24 mouse cellular contexts compared by ENCODE assay signal in genomic region chr9:43334476-43334875, GRCm38 (mm10). TPM values are rescaled to one million over a fixed set of nuclear protein-coding genes. Genes with fewer than 3 reads are reported as not detected.
A peak's percentile ranks its signal among the peaks of the same experiment; 100 is the strongest.
DNase-seq lines count a peak whose midpoint lies in the region; ATAC-seq and TF ChIP-seq lines count a peak whose summit lies in the region.
"Had no signal": no experiment of that assay in that cellular context is flagged by ENCODE, and none has a peak within 500 bp of the region (broad histone marks: within the 10 kb centered on the region; RNA-seq: fewer than 3 reads in every experiment).

No protein-coding gene starts in this region.

- 37% methylated on average over 8 of the region's 8 CpGs for WGBS in forebrain, postnatal 0 days
- WGBS in forebrain, embryonic 15.5 days: 63% methylated on average over 8 of the region's 8 CpGs

- H3K9ac ChIP-seq in forebrain, postnatal 0 days: no peak overlapping the region
- no peak overlapping the region for H3K9ac ChIP-seq in forebrain, embryonic 15.5 days (replicated peaks)
- H3K9ac ChIP-seq: embryonic facial prominence, embryonic 12.5 days; embryonic facial prominence, embryonic 15.5 days; forebrain, embryonic 12.5 days; heart, embryonic 12.5 days; heart, embryonic 15.5 days; hindbrain, embryonic 14.5 days had no signal

- no peak for TF ChIP-seq CTCF in forebrain, postnatal 0 days (IDR thresholded peaks at IDR 0.05; ENCODE audit: low read depth)

- H3K9me3 ChIP-seq in forebrain, postnatal 0 days (ENCODE audit: low read length): no peaks in the 10 kb centered on the region
- H3K9me3 ChIP-seq in forebrain, embryonic 15.5 days: no peaks in the 10 kb centered on the region
- H3K9me3 ChIP-seq: embryonic facial prominence, embryonic 12.5 days; embryonic facial prominence, embryonic 15.5 days; forebrain, embryonic 12.5 days; heart, embryonic 12.5 days; heart, embryonic 15.5 days; hindbrain, embryonic 10.5 days had no signal

- no peaks in the 10 kb centered on the region for H3K36me3 ChIP-seq in forebrain, postnatal 0 days (ENCODE audit: insufficient read depth)
- H3K36me3 ChIP-seq in forebrain, embryonic 15.5 days: no peaks in the 10 kb centered on the region
- H3K36me3 ChIP-seq: embryonic facial prominence, embryonic 12.5 days; embryonic facial prominence, embryonic 15.5 days; forebrain, embryonic 12.5 days; heart, embryonic 12.5 days; heart, embryonic 15.5 days; hindbrain, embryonic 10.5 days had no signal

- no peak overlapping the region for H3K4me3 ChIP-seq in forebrain, postnatal 0 days (ENCODE audit: low read depth, low read length)
- H3K4me3 ChIP-seq in forebrain, embryonic 15.5 days: no peak overlapping the region
- H3K4me3 ChIP-seq: embryonic facial prominence, embryonic 12.5 days; embryonic facial prominence, embryonic 15.5 days; forebrain, embryonic 12.5 days; heart, embryonic 12.5 days; heart, embryonic 15.5 days; hindbrain, embryonic 10.5 days had no signal

- H3K4me2 ChIP-seq in forebrain, postnatal 0 days (ENCODE audit: low read depth): no peak overlapping the region
- no peak overlapping the region for H3K4me2 ChIP-seq in forebrain, embryonic 15.5 days (replicated peaks)
- H3K4me2 ChIP-seq: embryonic facial prominence, embryonic 12.5 days; embryonic facial prominence, embryonic 15.5 days; forebrain, embryonic 12.5 days; heart, embryonic 12.5 days; heart, embryonic 15.5 days; hindbrain, embryonic 14.5 days had no signal

- no peak overlapping the region for H3K27ac ChIP-seq in forebrain, postnatal 0 days (ENCODE audit: low read depth, low read length)
- H3K27ac ChIP-seq in forebrain, embryonic 15.5 days (replicated peaks): no peak overlapping the region
- H3K27ac ChIP-seq: embryonic facial prominence, embryonic 12.5 days; embryonic facial prominence, embryonic 15.5 days; forebrain, embryonic 12.5 days; heart, embryonic 15.5 days; hindbrain, embryonic 14.5 days had no signal

- ATAC-seq in forebrain, postnatal 0 days: no peak
- no peak for ATAC-seq in forebrain, embryonic 15.5 days (replicated peaks)
- ATAC-seq: activated CD4-positive, CD25-positive, alpha-beta regulatory T cell, adult 4 months; intestine, postnatal 0 days had no signal

- no peaks in the 10 kb centered on the region for H3K27me3 ChIP-seq in forebrain, postnatal 0 days (ENCODE audit: insufficient read depth, low read length)
- no peaks in the 10 kb centered on the region for H3K27me3 ChIP-seq in forebrain, embryonic 15.5 days
- H3K27me3 ChIP-seq: embryonic facial prominence, embryonic 15.5 days had no signal

- peak; percentile 13 for DNase-seq in cerebellum, adult 9-11 months
- no peak for DNase-seq in cerebellum, postnatal 4 days (ENCODE audit: low spot score in 2 of 2)
- DNase-seq in forebrain, postnatal 0 days: peak; percentile 16
- peak; percentile 44 for DNase-seq in layer of hippocampus, postnatal 10 days (ENCODE audit: low spot score in 2 of 2)
- DNase-seq in layer of hippocampus, postnatal 25 days (ENCODE audit: extremely low spot score in 1 of 2, low spot score in 1 of 2): no peak
- DNase-seq: adrenal gland, adult 8-10 months; adrenal gland, postnatal 25 days; cerebellum, adult 18-20 months; gastrocnemius, postnatal 25 days; heart, adult 18-20 months; heart, postnatal 10 days; heart, postnatal 36 days had no signal

- H3K4me1 ChIP-seq in forebrain, postnatal 0 days (ENCODE audit: insufficient read depth): no peaks in the 10 kb centered on the region
- H3K4me1 ChIP-seq in forebrain, embryonic 15.5 days: 0 out of 2 replicates have a peak, but pooled peaks cover 5% of the 10 kb centered on the region
- H3K4me1 ChIP-seq: embryonic facial prominence, embryonic 12.5 days; heart, embryonic 12.5 days had no signal

RNA-seq across cellular contexts. Expression of gene Trim29, which starts 23.8 kb away (rescaled TPM):
- not detected in 2 replicates for total RNA-seq in forebrain, postnatal 0 days (2014; rRNA removed)
- 0.05 and 0.11 TPM in 2 replicates for polyA plus RNA-seq in forebrain, postnatal 0 days (2015; fragmentation: Nextera tagmentation; extraction: Ambion mirVana)
- polyA plus RNA-seq in forebrain, embryonic 15.5 days (2015; fragmentation: Nextera tagmentation; extraction: Ambion mirVana): 0.06 TPM in 1 of 2 replicates, not detected in the other
- total RNA-seq in layer of hippocampus, postnatal 10 days (2021): under 1 TPM; 0.25 to 0.83 TPM
- total RNA-seq in layer of hippocampus, postnatal 25 days (2021): under 1 TPM; 0.34 to 0.35 TPM
- total RNA-seq: common myeloid progenitor, adult 5-6 weeks; gastrocnemius, adult 8-10 months; gastrocnemius, postnatal 25 days had no signal
- polyA plus RNA-seq: activated CD4-positive, CD25-positive, alpha-beta regulatory T cell, adult 4 months; hindbrain, embryonic 14.5 days had no signal

Comparison
In these comparisons a context has a peak if more than half of its experiments do, and no peak if none do; other contexts are left out.
1. DNase-seq: peak in cerebellum, adult 9-11 months (single experiment), forebrain, postnatal 0 days (single experiment) and layer of hippocampus, postnatal 10 days (2 of 2); none in cerebellum, postnatal 4 days (0 of 2) and layer of hippocampus, postnatal 25 days (0 of 2).